Mouse (Mus musculus) bone marrow, adult 2 months (tissue): ENCODE results near the gene Spata13.

Source experiments
- CTCF ChIP-seq: fragments of 200-500 bp; IDR thresholded peaks from 2 replicates; pipeline ENCODE4 v1.5.1; 2011; ENCODE audit warnings: low read length, control low read depth; ENCODE audit not compliant: control insufficient read depth, insufficient read depth
- POLR2A ChIP-seq: fragments of 200-500 bp; IDR thresholded peaks from 2 replicates; pipeline ENCODE4 v1.6.1; 2011; ENCODE audit warnings: low read depth, mild to moderate bottlenecking, control low read depth, low read length, borderline replicate concordance; ENCODE audit not compliant: control insufficient read depth

GRCm38 (mm10) chr14:60655941-60656700 lies 22.3 kb downstream of the Spata13 start:
- no peak for TF ChIP-seq POLR2A
- no peak for TF ChIP-seq CTCF
